Mouse (Mus musculus) stomach, postnatal 0 days (tissue): Measurements from ENCODE around the gene Smim4. TPM values are rescaled to one million over a fixed set of nuclear protein-coding genes. Genes with fewer than 3 reads are reported as not detected.

Source experiments
- ATAC-seq: fragments of 200-750 bp; cut with Nextera tagmentation; 2 replicates; pipeline ENCODE4 v1.8.0; 2017; ENCODE audit not compliant: low FRiP score, low TSS enrichment
- DNase-seq: peaks from one replicate; pipeline ENCODE4 v3.0.0-alpha.2; 2016; ENCODE audit warnings: low spot score
- H3K27ac ChIP-seq: fragments of 300-500 bp; sonication (generic); replicated peaks from 2 replicates; pipeline ENCODE4 v1.5.1; 2014; ENCODE audit warnings: mild to moderate bottlenecking, control low read depth
- H3K27me3 ChIP-seq: fragments of 300-500 bp; sonication (generic); 2 replicates; pipeline ENCODE4 v1.6.1; 2014; ENCODE audit warnings: low read length; ENCODE audit not compliant: control insufficient read depth, insufficient read depth
- H3K36me3 ChIP-seq: fragments of 300-500 bp; sonication (generic); 2 replicates; pipeline ENCODE4 v1.6.1; 2014; ENCODE audit warnings: low read length, mixed read lengths; ENCODE audit not compliant: control insufficient read depth, insufficient read depth
- H3K4me1 ChIP-seq: fragments of 300-500 bp; sonication (generic); replicated peaks from 2 replicates; pipeline ENCODE4 v1.6.1; 2014; ENCODE audit warnings: antibody characterized with exemption; ENCODE audit not compliant: control insufficient read depth, insufficient read depth
- H3K4me2 ChIP-seq: fragments of 300-500 bp; sonication (generic); replicated peaks from 2 replicates; pipeline ENCODE4 v1.6.1; 2014; ENCODE audit warnings: low read depth, mild to moderate bottlenecking, control low read depth, moderate library complexity
- H3K4me3 ChIP-seq: fragments of 300-500 bp; sonication (generic); 2 replicates; pipeline ENCODE4 v1.5.1; 2014; ENCODE audit warnings: low read depth, low read length, control low read depth
- H3K9ac ChIP-seq: fragments of 300-500 bp; sonication (generic); 2 replicates; pipeline ENCODE4 v1.6.1; 2014; ENCODE audit warnings: mild to moderate bottlenecking, low read length, control low read depth, mixed read lengths
- H3K9me3 ChIP-seq: fragments of 300-500 bp; sonication (generic); 2 replicates; pipeline ENCODE4 v1.6.1; 2016; ENCODE audit warnings: low read length; ENCODE audit not compliant: control insufficient read depth
- CTCF ChIP-seq: IDR thresholded peaks from 2 replicates; pipeline ENCODE4 v1.5.1; 2016; ENCODE audit warnings: antibody characterized with exemption, low read depth, mild to moderate bottlenecking, moderate library complexity
- EP300 ChIP-seq: optimal IDR thresholded peaks from 2 replicates; pipeline ENCODE3; 2016; ENCODE audit warnings: antibody characterized with exemption
- WGBS: fragments of 180-500 bp; shearing (Covaris S2); extraction: QIAGEN DNeasy Blood & Tissue Kit; methylation state at CpG from one replicate; pipeline ENCODE4 v1.1.7; 2014; 5-methylcytosine and 5-hydroxymethylcytosine counted together
- polyA plus RNA-seq: library from polyadenylated mRNA; unstranded; fragments of >200 nt; fragmentation: Nextera tagmentation; extraction: Ambion mirVana; gene quantifications from 2 replicates; pipeline ENCODE4 v1.2.1, GENCODE M21; 2015

The Smim4 gene
- polyA plus RNA-seq, 1 experiment from 2014 or later: 108 TPM

GRCm38 (mm10) chr14:31087433-31087832 is 41.3 kb downstream of the Smim4 start:
- Histone ChIP-seq H3K36me3 (peaks cover 9% of the 10 kb centered on the region), H3K4me3 (no peak overlapping the region), H3K27me3 (no peaks in the 10 kb centered on the region), H3K4me1 (no peaks in the 10 kb centered on the region), H3K4me2 (no peak overlapping the region), H3K9me3 (no peaks in the 10 kb centered on the region), H3K27ac (no peak overlapping the region), H3K9ac (no peak overlapping the region)
- ATAC-seq (no peak), DNase-seq (peak; percentile 25)
- WGBS: 78% methylated on average over 6 of the region's 6 CpGs
- TF ChIP-seq EP300: no peak
- TF ChIP-seq CTCF: peak; percentile 47

GRCm38 (mm10) chr14:31081147-31081546 is 47.6 kb downstream of the Smim4 start:
- no peak overlapping the region for H3K27ac ChIP-seq
- H3K4me2 ChIP-seq: no peak overlapping the region
- ATAC-seq: no peak
- H3K9me3 ChIP-seq: no peaks in the 10 kb centered on the region
- no peaks in the 10 kb centered on the region for H3K27me3 ChIP-seq
- no peak overlapping the region for H3K9ac ChIP-seq
- no peak overlapping the region for H3K4me3 ChIP-seq
- no peak for DNase-seq
- H3K36me3 ChIP-seq: peaks cover 10% of the 10 kb centered on the region
- no peaks in the 10 kb centered on the region for H3K4me1 ChIP-seq
- TF ChIP-seq EP300 (no peak), CTCF (no peak)

GRCm38 (mm10) chr14:31079313-31080028 is 49.3 kb downstream of the Smim4 start:
- Histone ChIP-seq H3K9ac (no peak overlapping the region), H3K36me3 (peaks cover 10% of the 10 kb centered on the region; the same call in 1 of the 2 replicates), H3K27me3 (no peaks in the 10 kb centered on the region), H3K4me1 (no peaks in the 10 kb centered on the region), H3K27ac (no peak overlapping the region), H3K4me2 (no peak overlapping the region), H3K9me3 (no peaks in the 10 kb centered on the region), H3K4me3 (no peak overlapping the region)
- ATAC-seq (no peak), DNase-seq (no peak)
- TF ChIP-seq CTCF: no peak
- no peak for TF ChIP-seq EP300
- 86% methylated on average over 3 of the region's 3 CpGs for WGBS

GRCm38 (mm10) chr14:31078597-31079208 is 50.1 kb downstream of the Smim4 start:
- Histone ChIP-seq H3K27me3 (no peaks in the 10 kb centered on the region), H3K4me3 (no peak overlapping the region), H3K4me2 (no peak overlapping the region), H3K9ac (no peak overlapping the region), H3K36me3 (peaks cover 12% of the 10 kb centered on the region; the same call in 1 of the 2 replicates), H3K4me1 (no peaks in the 10 kb centered on the region), H3K9me3 (no peaks in the 10 kb centered on the region), H3K27ac (no peak overlapping the region)
- DNase-seq: no peak
- WGBS: 98% methylated on average over 3 of the region's 3 CpGs
- TF ChIP-seq CTCF (no peak), EP300 (no peak)
- ATAC-seq: no peak

DNA sequence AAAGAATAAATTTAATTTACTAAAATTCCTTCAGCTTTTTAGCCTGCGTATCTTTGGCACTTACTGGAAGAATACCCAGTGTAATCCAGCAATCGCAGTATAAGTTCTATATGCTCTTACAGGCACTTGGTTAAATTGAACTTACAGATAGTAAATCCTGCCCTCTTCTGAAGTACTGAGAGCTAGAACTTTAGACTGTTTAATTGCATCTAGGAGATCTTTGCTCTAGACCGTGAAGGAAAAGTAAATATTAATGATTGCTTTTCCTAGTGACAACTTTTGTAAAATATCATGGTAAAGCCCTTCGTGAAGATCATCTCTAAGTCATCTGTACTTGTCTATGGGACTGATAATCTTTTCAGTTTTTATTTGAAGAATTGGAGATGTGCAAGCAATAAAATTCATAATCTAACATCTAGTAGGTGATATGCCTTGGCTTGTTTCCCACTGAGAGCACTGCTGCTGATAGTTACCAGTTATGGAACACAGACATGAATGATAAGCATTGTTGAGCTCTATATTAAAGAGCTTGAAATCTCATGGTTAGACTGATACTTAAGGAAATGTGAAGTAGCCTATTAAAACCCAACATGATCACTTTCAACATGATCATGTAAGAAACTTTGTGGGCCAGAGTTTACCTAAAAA is 59.5 kb downstream of the Smim4 start:
- H3K4me3 ChIP-seq: no peak overlapping the region
- H3K27me3 ChIP-seq: no peaks in the 10 kb centered on the region
- peaks cover 13% of the 10 kb centered on the region for H3K36me3 ChIP-seq
- H3K4me1 ChIP-seq: no peaks in the 10 kb centered on the region
- H3K9ac ChIP-seq: no peak overlapping the region
- no peak overlapping the region for H3K4me2 ChIP-seq
- ATAC-seq (no peak), DNase-seq (no peak)
- no peak overlapping the region for H3K27ac ChIP-seq
- WGBS: 80% methylated on average over 4 of the region's 4 CpGs
- TF ChIP-seq EP300: no peak
- no peak for TF ChIP-seq CTCF
- H3K9me3 ChIP-seq: no peaks in the 10 kb centered on the region

GRCm38 (mm10) chr14:31062277-31062676 is 66.5 kb downstream of the Smim4 start:
- Histone ChIP-seq H3K27me3 (no peaks in the 10 kb centered on the region), H3K4me2 (no peak overlapping the region), H3K4me1 (no peaks in the 10 kb centered on the region), H3K9ac (no peak overlapping the region), H3K4me3 (no peak overlapping the region), H3K27ac (no peak overlapping the region), H3K36me3 (peaks cover 8% of the 10 kb centered on the region; the same call in 1 of the 2 replicates), H3K9me3 (no peaks in the 10 kb centered on the region)
- DNase-seq: no peak
- TF ChIP-seq CTCF: peak; percentile 66
- no peak for TF ChIP-seq EP300
- no peak for ATAC-seq
- 45% methylated on average over 1 of the region's 1 CpGs for WGBS
